Mouse (Mus musculus): ENCODE results near the gene Iqcm. TPM values are rescaled to one million over a fixed set of nuclear protein-coding genes. Genes with fewer than 3 reads are reported as not detected.

The Iqcm gene
- polyA plus RNA-seq, 1 experiment from 2014 or later: not detected

DNA sequence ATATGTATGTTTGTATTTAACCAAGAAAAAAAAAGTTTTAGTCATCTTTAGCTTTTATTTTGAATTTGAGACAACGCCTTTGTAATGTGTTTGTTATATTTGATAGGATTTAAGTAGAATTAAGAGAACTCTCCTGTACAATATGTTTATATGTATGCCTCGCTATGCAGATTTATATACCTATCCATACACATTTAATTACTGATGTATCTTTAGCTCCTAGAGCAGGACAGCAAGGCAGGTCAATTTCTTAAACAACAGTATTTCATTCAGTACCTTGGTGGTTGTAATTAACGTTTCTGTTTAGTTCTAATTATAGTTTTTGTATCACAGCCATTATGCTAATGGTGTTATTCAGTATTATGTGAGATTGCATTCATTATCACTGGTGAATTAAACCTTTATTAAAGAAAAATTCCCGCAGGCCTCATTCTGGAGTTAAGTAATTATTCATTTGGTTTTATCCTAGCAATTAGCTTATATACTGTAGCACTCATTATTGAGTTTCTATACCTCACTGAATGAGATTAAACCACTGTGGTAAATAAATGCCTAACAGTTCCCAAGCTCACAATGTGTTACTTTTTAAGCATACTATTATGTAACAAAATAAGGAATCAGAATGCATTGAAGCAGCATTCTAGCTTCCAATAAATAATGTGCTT lies 380.1 kb downstream of the Iqcm start:
- Histone ChIP-seq H3K4me3 (no peak overlapping the region), H3K9me3 (no peaks in the 10 kb centered on the region), H3K27ac (no peak overlapping the region), H3K36me3 (replicated peaks) (no peaks in the 10 kb centered on the region), H3K4me1 (no peaks in the 10 kb centered on the region), H3K9ac (no peak overlapping the region), H3K4me2 (no peak overlapping the region), H3K27me3 (replicated peaks) (no peaks in the 10 kb centered on the region)
- WGBS: 68% methylated on average over 4 of the region's 4 CpGs
- peak; percentile 66; the same call in 1 of the 2 replicates for ATAC-seq (replicated peaks)

DNA sequence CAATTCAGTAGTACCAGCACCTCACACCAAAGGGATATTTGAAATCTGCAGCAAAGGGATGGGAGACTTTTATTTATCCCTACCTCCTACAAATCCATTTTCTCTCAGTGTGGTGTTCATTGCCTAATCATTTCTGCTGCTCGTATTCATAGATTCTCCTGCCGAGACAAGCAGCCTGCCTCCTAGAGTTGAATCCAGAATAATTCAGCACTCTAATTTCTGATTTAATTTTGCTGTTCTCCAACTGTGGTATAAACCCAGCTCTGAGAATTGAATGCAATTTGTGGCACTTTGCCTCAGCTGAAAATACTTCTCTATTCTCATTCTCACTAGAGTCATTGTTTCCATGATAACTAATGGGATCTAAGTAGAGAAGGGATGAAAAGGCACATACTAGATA lies 386.8 kb downstream of the Iqcm start:
- no peak for ATAC-seq (replicated peaks)
- WGBS: 52% methylated on average over 2 of the region's 2 CpGs

DNA sequence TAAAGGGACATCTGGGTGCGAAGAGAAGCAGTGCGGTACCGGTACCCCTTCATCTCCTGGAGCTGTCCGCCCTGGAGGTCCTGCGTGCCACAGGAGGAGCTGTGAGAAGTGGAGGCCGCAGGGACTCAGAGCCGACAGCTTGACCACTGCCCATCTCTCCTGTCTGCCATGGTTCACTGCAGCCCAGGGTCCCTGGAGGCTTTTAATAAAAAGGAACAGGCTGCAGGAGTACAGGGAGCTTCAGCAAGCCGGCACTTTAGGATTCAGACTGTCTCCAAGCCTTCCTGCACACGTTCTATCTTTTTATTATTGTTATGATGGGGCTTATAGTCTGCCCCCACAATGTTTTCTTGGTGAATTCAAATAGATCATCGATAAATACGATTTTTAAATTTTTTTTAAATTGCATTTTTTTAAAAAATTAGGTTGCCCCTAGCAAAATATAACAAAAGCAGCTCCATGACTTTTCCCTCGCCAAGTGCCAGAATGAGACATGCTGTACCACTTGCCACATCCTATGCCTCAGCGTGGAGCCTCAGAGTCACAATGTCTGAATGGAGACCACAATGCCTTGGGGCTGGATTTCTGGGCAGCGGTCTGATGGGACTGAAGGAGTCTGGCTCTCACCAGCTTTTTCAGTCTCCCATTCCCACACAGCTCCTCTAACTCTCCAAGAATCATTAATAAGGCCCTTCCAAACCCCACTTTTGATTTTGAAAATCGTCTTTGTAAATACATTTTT lies 469.3 kb downstream of the Iqcm start:
- H3K9me3 ChIP-seq: no peaks in the 10 kb centered on the region
- no peak overlapping the region for H3K4me3 ChIP-seq
- no peak overlapping the region for H3K9ac ChIP-seq
- no peaks in the 10 kb centered on the region for H3K27me3 ChIP-seq (replicated peaks)
- no peak overlapping the region for H3K4me2 ChIP-seq
- peak; percentile 63; the same call in 1 of the 2 replicates for ATAC-seq (replicated peaks)
- H3K36me3 ChIP-seq (replicated peaks): no peaks in the 10 kb centered on the region
- 54% methylated on average over 15 of the region's 15 CpGs for WGBS
- H3K27ac ChIP-seq: no peak overlapping the region
- no peaks in the 10 kb centered on the region for H3K4me1 ChIP-seq

More for the DNA sequence above, 386.8 kb downstream of the Iqcm start:
- Histone ChIP-seq H3K27ac (no peak overlapping the region), H3K36me3 (replicated peaks) (no peaks in the 10 kb centered on the region), H3K4me2 (no peak overlapping the region), H3K27me3 (replicated peaks) (no peaks in the 10 kb centered on the region), H3K9me3 (no peaks in the 10 kb centered on the region), H3K9ac (no peak overlapping the region), H3K4me3 (no peak overlapping the region), H3K4me1 (no peaks in the 10 kb centered on the region)

DNA sequence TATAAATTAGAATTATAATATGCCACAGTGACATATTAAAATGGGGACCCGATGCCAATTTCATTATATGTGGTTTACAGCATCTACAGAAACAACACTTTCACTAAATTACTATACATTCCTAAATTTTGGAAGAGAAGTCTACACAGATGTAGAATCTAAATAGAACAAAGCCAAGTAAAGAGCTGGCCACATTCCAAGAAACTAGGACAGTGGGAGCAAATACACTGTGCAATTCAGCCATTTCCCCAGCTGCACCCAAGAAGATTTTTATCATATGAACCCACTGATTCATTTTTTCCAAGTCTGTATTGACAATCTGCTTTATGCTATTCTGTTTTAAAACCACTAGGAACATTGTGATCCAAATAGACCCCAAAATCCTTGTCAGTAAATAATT lies 500.7 kb downstream of the Iqcm start:
- Histone ChIP-seq H3K9ac (no peak overlapping the region), H3K4me2 (no peak overlapping the region), H3K9me3 (no peaks in the 10 kb centered on the region), H3K4me3 (no peak overlapping the region), H3K27me3 (replicated peaks) (no peaks in the 10 kb centered on the region), H3K36me3 (replicated peaks) (no peaks in the 10 kb centered on the region), H3K4me1 (no peaks in the 10 kb centered on the region), H3K27ac (no peak overlapping the region)
- WGBS: 79% methylated on average over 1 of the region's 1 CpGs
- no peak for ATAC-seq (replicated peaks)

DNA sequence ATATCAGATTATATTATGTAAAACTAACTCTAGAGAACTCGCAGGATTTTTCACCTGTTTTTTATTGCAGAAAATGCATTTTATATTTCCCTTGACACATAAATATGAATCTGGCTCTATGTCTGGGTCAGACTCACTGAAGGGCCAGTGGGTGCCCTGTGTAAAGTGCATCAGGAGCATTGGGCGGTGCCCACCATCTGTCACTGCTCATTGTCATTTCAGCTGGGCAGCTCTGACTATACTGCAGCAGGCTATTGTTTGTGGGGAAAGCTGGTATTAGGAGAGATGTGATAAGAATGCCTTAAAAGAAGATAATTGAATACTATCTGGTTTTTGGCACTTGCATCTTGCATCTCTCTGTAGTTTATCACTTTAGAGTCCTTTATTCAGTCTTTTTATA lies 507.5 kb downstream of the Iqcm start:
- Histone ChIP-seq H3K36me3 (replicated peaks) (no peaks in the 10 kb centered on the region), H3K4me1 (no peaks in the 10 kb centered on the region), H3K9ac (no peak overlapping the region), H3K4me2 (no peak overlapping the region), H3K27me3 (replicated peaks) (no peaks in the 10 kb centered on the region), H3K9me3 (no peaks in the 10 kb centered on the region), H3K4me3 (no peak overlapping the region), H3K27ac (no peak overlapping the region)
- 74% methylated on average over 2 of the region's 2 CpGs for WGBS
- ATAC-seq (replicated peaks): peak; percentile 75; the same call in 1 of the 2 replicates

DNA sequence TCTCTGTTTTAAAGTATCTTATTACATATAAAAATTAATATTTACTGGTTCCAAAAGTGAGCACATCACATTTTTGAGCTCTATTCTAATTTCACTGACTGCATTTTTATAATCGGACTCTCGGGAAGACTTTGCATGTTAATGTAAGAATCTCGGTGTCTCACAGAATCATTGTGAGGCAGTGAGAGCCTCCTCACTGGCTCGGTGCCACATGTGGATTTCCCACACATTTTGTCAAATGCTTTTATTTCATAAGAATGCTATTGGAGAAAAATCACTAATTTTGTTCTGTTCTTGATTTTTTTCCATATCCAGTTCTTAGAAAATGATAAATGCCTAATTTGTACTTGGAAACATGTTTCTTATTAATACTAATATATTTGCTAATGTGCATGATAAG lies 570.0 kb downstream of the Iqcm start:
- H3K27me3 ChIP-seq (replicated peaks): no peaks in the 10 kb centered on the region
- no peaks in the 10 kb centered on the region for H3K9me3 ChIP-seq
- H3K27ac ChIP-seq: no peak overlapping the region
- WGBS: 56% methylated on average over 4 of the region's 4 CpGs
- H3K4me3 ChIP-seq: no peak overlapping the region
- H3K9ac ChIP-seq: no peak overlapping the region
- H3K4me2 ChIP-seq: no peak overlapping the region
- no peak for ATAC-seq (replicated peaks)
- H3K36me3 ChIP-seq (replicated peaks): no peaks in the 10 kb centered on the region
- no peaks in the 10 kb centered on the region for H3K4me1 ChIP-seq

Other genes starting within 250 kb of the Iqcm start
- gene Rasd2, start 234.8 kb upstream of the Iqcm start, polyA plus RNA-seq (2015; fragmentation: Nextera tagmentation; extraction: Ambion mirVana): 3.3 and 4.2 TPM in 2 replicates
- gene Gm10358, start 42.1 kb upstream of the Iqcm start, polyA plus RNA-seq (2015; fragmentation: Nextera tagmentation; extraction: Ambion mirVana): 0.19 TPM in 1 of 2 replicates, not detected in the other